ENCODE assay signal across 13 mouse cellular contexts in genomic region chr17:53595527-53595926, GRCm38 (mm10). TPM values are rescaled to one million over a fixed set of nuclear protein-coding genes. Genes with fewer than 3 reads are reported as not detected.
DNase-seq lines count a peak whose midpoint lies in the region; ATAC-seq lines count a peak whose summit lies in the region.
"Had no signal": no experiment of that assay in that cellular context is flagged by ENCODE, and none has a peak within 500 bp of the region (broad histone marks: within the 10 kb centered on the region; RNA-seq: fewer than 3 reads in every experiment).

No protein-coding gene starts in this region.

- no peak overlapping the region for H3K4me3 ChIP-seq in forebrain, embryonic 13.5 days
- no peak overlapping the region for H3K4me3 ChIP-seq in forebrain, embryonic 10.5 days
- H3K4me3 ChIP-seq in hindbrain, embryonic 13.5 days, result no peak overlapping the region
- H3K4me3 ChIP-seq in hindbrain, embryonic 10.5 days, result no peak overlapping the region
- no peak overlapping the region for H3K4me3 ChIP-seq in hindbrain, embryonic 16.5 days (ENCODE audit: low read length)
- H3K4me3 ChIP-seq in midbrain, embryonic 12.5 days, result no peak overlapping the region
- H3K4me3 ChIP-seq: left cerebral cortex, adult 2 months had no signal

- no peaks in the 10 kb centered on the region for H3K36me3 ChIP-seq in forebrain, embryonic 13.5 days (ENCODE audit: poor library complexity, severe bottlenecking)
- no peaks in the 10 kb centered on the region for H3K36me3 ChIP-seq in forebrain, embryonic 10.5 days (replicated peaks)
- no peaks in the 10 kb centered on the region for H3K36me3 ChIP-seq in hindbrain, embryonic 13.5 days
- no peaks in the 10 kb centered on the region for H3K36me3 ChIP-seq in hindbrain, embryonic 10.5 days
- H3K36me3 ChIP-seq in hindbrain, embryonic 16.5 days (ENCODE audit: control insufficient read depth, insufficient read depth, low read length), result no peaks in the 10 kb centered on the region
- H3K36me3 ChIP-seq in midbrain, embryonic 12.5 days, result no peaks in the 10 kb centered on the region

- H3K27me3 ChIP-seq in forebrain, embryonic 13.5 days, result no peaks in the 10 kb centered on the region
- H3K27me3 ChIP-seq in forebrain, embryonic 10.5 days (ENCODE audit: poor library complexity, severe bottlenecking), result no peaks in the 10 kb centered on the region
- no peaks in the 10 kb centered on the region for H3K27me3 ChIP-seq in hindbrain, embryonic 13.5 days
- no peaks in the 10 kb centered on the region for H3K27me3 ChIP-seq in hindbrain, embryonic 10.5 days (ENCODE audit: insufficient read depth, poor library complexity, severe bottlenecking)
- no peaks in the 10 kb centered on the region for H3K27me3 ChIP-seq in hindbrain, embryonic 16.5 days (replicated peaks; ENCODE audit: control insufficient read depth, insufficient read depth, low read length)
- no peaks in the 10 kb centered on the region for H3K27me3 ChIP-seq in midbrain, embryonic 12.5 days

- 87% methylated on average over 8 of the region's 8 CpGs for WGBS in forebrain, embryonic 13.5 days
- WGBS in forebrain, embryonic 10.5 days, result 92% methylated on average over 8 of the region's 8 CpGs
- 90% methylated on average over 8 of the region's 8 CpGs for WGBS in hindbrain, embryonic 13.5 days
- WGBS in hindbrain, embryonic 10.5 days, result 90% methylated on average over 8 of the region's 8 CpGs
- WGBS in hindbrain, embryonic 16.5 days, result 85% methylated on average over 8 of the region's 8 CpGs
- 91% methylated on average over 8 of the region's 8 CpGs for WGBS in midbrain, embryonic 12.5 days

- no peak overlapping the region for H3K4me2 ChIP-seq in forebrain, embryonic 13.5 days
- no peak overlapping the region for H3K4me2 ChIP-seq in hindbrain, embryonic 13.5 days
- H3K4me2 ChIP-seq in hindbrain, embryonic 16.5 days (ENCODE audit: low read length), result no peak overlapping the region
- H3K4me2 ChIP-seq in midbrain, embryonic 12.5 days (replicated peaks), result no peak overlapping the region

- no peaks in the 10 kb centered on the region for H3K9me3 ChIP-seq in forebrain, embryonic 13.5 days (replicated peaks)
- H3K9me3 ChIP-seq in forebrain, embryonic 10.5 days, result no peaks in the 10 kb centered on the region
- H3K9me3 ChIP-seq in hindbrain, embryonic 13.5 days, result no peaks in the 10 kb centered on the region
- H3K9me3 ChIP-seq in hindbrain, embryonic 10.5 days, result no peaks in the 10 kb centered on the region
- H3K9me3 ChIP-seq in hindbrain, embryonic 16.5 days (ENCODE audit: control insufficient read depth, low read length), result no peaks in the 10 kb centered on the region
- H3K9me3 ChIP-seq in midbrain, embryonic 12.5 days, result no peaks in the 10 kb centered on the region

- H3K4me1 ChIP-seq in forebrain, embryonic 13.5 days, result peaks cover 10% of the 10 kb centered on the region
- peaks cover 6% of the 10 kb centered on the region for H3K4me1 ChIP-seq in forebrain, embryonic 10.5 days
- H3K4me1 ChIP-seq in hindbrain, embryonic 13.5 days (replicated peaks), result peaks cover 13% of the 10 kb centered on the region
- H3K4me1 ChIP-seq in hindbrain, embryonic 10.5 days (replicated peaks), result peaks cover 10% of the 10 kb centered on the region
- peaks cover 4% of the 10 kb centered on the region for H3K4me1 ChIP-seq in hindbrain, embryonic 16.5 days (ENCODE audit: control insufficient read depth, insufficient read depth, low read depth, low read length)
- peaks cover 10% of the 10 kb centered on the region for H3K4me1 ChIP-seq in midbrain, embryonic 12.5 days

- no peak overlapping the region for H3K9ac ChIP-seq in forebrain, embryonic 13.5 days
- H3K9ac ChIP-seq in hindbrain, embryonic 13.5 days, result no peak overlapping the region
- H3K9ac ChIP-seq in hindbrain, embryonic 16.5 days (ENCODE audit: low read depth, low read length), result no peak overlapping the region
- no peak overlapping the region for H3K9ac ChIP-seq in midbrain, embryonic 12.5 days (replicated peaks)

- DNase-seq in forebrain, embryonic 10.5 days (ENCODE audit: extremely low spot score, low spot score), result no peak
- DNase-seq in hindbrain, embryonic 10.5 days (ENCODE audit: low spot score), result no peak
- DNase-seq in thymus, postnatal 36 days, result no peak
- DNase-seq: adrenal gland, postnatal 10 days; cerebellum, adult 18-20 months; kidney, postnatal 14 days; lung, adult 18-20 months had no signal

- H3K27ac ChIP-seq in forebrain, embryonic 13.5 days, result peak overlapping the region; percentile 75; the same call in 1 of the 2 replicates
- H3K27ac ChIP-seq in forebrain, embryonic 10.5 days, result no peak overlapping the region
- H3K27ac ChIP-seq in hindbrain, embryonic 13.5 days, result peak overlapping the region; percentile 70; the same call in 1 of the 2 replicates
- no peak overlapping the region for H3K27ac ChIP-seq in hindbrain, embryonic 10.5 days
- H3K27ac ChIP-seq in hindbrain, embryonic 16.5 days (ENCODE audit: low read depth, low read length), result peak overlapping the region; percentile 40; the same call in 1 of the 2 replicates
- peak overlapping the region; percentile 52; the same call in 1 of the 2 replicates for H3K27ac ChIP-seq in midbrain, embryonic 12.5 days (replicated peaks)
- H3K27ac ChIP-seq: left cerebral cortex, adult 2 months had no signal

- no peak for ATAC-seq in forebrain, embryonic 13.5 days
- ATAC-seq in hindbrain, embryonic 13.5 days (ENCODE audit: low FRiP score), result no peak
- no peak for ATAC-seq in hindbrain, embryonic 16.5 days
- ATAC-seq in midbrain, embryonic 12.5 days (ENCODE audit: low FRiP score, low read depth), result no peak
- no peak for ATAC-seq in inflammation-experienced regulatory T-cells, adult 6 months

RNA-seq across cellular contexts. Expression of gene Kat2b, which starts 28.9 kb away (rescaled TPM):
- 7.0 and 7.5 TPM in 2 replicates for polyA plus RNA-seq in forebrain, embryonic 13.5 days (2015; fragmentation: Nextera tagmentation; extraction: Ambion mirVana)
- 2.1 and 2.8 TPM in 2 replicates for polyA plus RNA-seq in forebrain, embryonic 10.5 days (2016; fragmentation: Nextera tagmentation; extraction: Ambion mirVana)
- 8.5 and 8.9 TPM in 2 replicates for polyA plus RNA-seq in hindbrain, embryonic 13.5 days (2015; fragmentation: Nextera tagmentation; extraction: Ambion mirVana)
- polyA plus RNA-seq in hindbrain, embryonic 10.5 days (2016; fragmentation: Nextera tagmentation; extraction: Ambion mirVana), result 2.5 TPM in 2 replicates
- 4.6 and 7.2 TPM in 2 replicates for polyA plus RNA-seq in hindbrain, embryonic 16.5 days (2015; fragmentation: Nextera tagmentation; extraction: Ambion mirVana)
- polyA plus RNA-seq in midbrain, embryonic 12.5 days (2016; fragmentation: Nextera tagmentation; extraction: Ambion mirVana), result 8.6 and 9.2 TPM in 2 replicates
- polyA plus RNA-seq in inflammation-experienced regulatory T-cells, adult 6 months (2017; shearing (Covaris generic)), result 10 to 100 TPM; 11.4 to 28.7 (median 18.1) TPM

RNA-seq across cellular contexts. Expression of gene Pp2d1, which starts 56.3 kb away (rescaled TPM):
- polyA plus RNA-seq in forebrain, embryonic 13.5 days (2015; fragmentation: Nextera tagmentation; extraction: Ambion mirVana), result 0.39 and 0.47 TPM in 2 replicates
- polyA plus RNA-seq in forebrain, embryonic 10.5 days (2016; fragmentation: Nextera tagmentation; extraction: Ambion mirVana), result 0.25 and 0.26 TPM in 2 replicates
- 0.39 and 0.43 TPM in 2 replicates for polyA plus RNA-seq in hindbrain, embryonic 13.5 days (2015; fragmentation: Nextera tagmentation; extraction: Ambion mirVana)
- 0.18 and 0.29 TPM in 2 replicates for polyA plus RNA-seq in hindbrain, embryonic 10.5 days (2016; fragmentation: Nextera tagmentation; extraction: Ambion mirVana)
- 0.28 and 0.35 TPM in 2 replicates for polyA plus RNA-seq in hindbrain, embryonic 16.5 days (2015; fragmentation: Nextera tagmentation; extraction: Ambion mirVana)
- 0.40 and 0.58 TPM in 2 replicates for polyA plus RNA-seq in midbrain, embryonic 12.5 days (2016; fragmentation: Nextera tagmentation; extraction: Ambion mirVana)
- polyA plus RNA-seq in inflammation-experienced regulatory T-cells, adult 6 months (2017; shearing (Covaris generic)), result 1 to 10 TPM in 1 of 3 experiments, under 1 TPM in 2; 0.71 to 1.2 (median 0.97) TPM

Comparison
In these comparisons a context has a peak if more than half of its experiments do, and no peak if none do; other contexts are left out.
1. H3K27ac ChIP-seq: peak in forebrain, embryonic 13.5 days (single experiment), hindbrain, embryonic 13.5 days (single experiment), hindbrain, embryonic 16.5 days (single experiment) and midbrain, embryonic 12.5 days (single experiment); none in forebrain, embryonic 10.5 days (single experiment) and hindbrain, embryonic 10.5 days (single experiment).